Mouse (Mus musculus): Measurements from ENCODE around the gene Abca8b. TPM values are rescaled to one million over a fixed set of nuclear protein-coding genes. Genes with fewer than 3 reads are reported as not detected.

Gene Abca8b
- polyA plus RNA-seq (2014; fragmentation: Nextera tagmentation; extraction: Ambion mirVana), result 0.26 and 0.46 TPM in 2 replicates

DNA sequence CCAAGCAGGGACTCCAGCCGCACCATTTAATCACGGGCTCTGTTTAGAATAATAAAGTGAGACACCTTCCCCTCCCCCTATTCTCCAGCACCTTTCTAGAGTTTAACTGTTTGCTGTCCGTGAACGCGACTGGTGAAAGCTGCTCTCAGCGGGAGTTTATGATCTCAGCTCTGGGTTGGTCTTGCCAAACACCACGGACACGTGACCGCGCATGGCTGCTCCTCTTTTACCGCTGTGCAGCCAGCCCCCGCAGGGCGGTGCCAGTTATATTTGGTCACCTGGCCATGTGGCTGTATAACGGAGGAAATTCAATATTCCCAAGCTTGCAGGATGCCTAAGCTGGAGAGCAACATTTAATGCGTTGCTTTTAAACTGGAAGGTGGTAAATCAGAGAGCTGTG lies at the start of gene Abca8b:
TSS of gene Abca8b (minus strand) at position 222 of the 400 bp plus-strand sequence.
- Histone ChIP-seq H3K4me3 (ENCODE audit: low read length) (peak within 1 kb of the TSS; percentile 33), H3K9me3 (ENCODE audit: control insufficient read depth, low read length) (no peaks in the 10 kb centered on the region), H3K27me3 (ENCODE audit: control insufficient read depth, insufficient read depth, low read length) (no peaks in the 10 kb centered on the region), H3K4me2 (replicated peaks; ENCODE audit: low read depth, low read length) (peak within 1 kb of the TSS; percentile 68), H3K27ac (ENCODE audit: low read depth, low read length) (no peak within 1 kb of the TSS), H3K9ac (ENCODE audit: low read depth, low read length) (peak within 1 kb of the TSS; percentile 9; the same call in 1 of the 2 replicates), H3K36me3 (ENCODE audit: control insufficient read depth, insufficient read depth, low read length) (no peaks in the 10 kb centered on the region), H3K4me1 (ENCODE audit: control insufficient read depth, insufficient read depth, low read length) (no peaks in the 10 kb centered on the region)
- 0% methylated on average over 15 of the region's 15 CpGs for WGBS
- peak; percentile 98 for ATAC-seq (ENCODE audit: low FRiP score, low TSS enrichment)

GRCm38 (mm10) chr11:110037795-110038194 lies 42.1 kb upstream of the Abca8b start:
- Histone ChIP-seq H3K4me2 (replicated peaks; ENCODE audit: low read depth, low read length) (no peak overlapping the region), H3K9ac (ENCODE audit: low read depth, low read length) (no peak overlapping the region), H3K4me3 (ENCODE audit: low read length) (no peak overlapping the region), H3K27ac (ENCODE audit: low read depth, low read length) (no peak overlapping the region), H3K4me1 (ENCODE audit: control insufficient read depth, insufficient read depth, low read length) (no peaks in the 10 kb centered on the region), H3K9me3 (ENCODE audit: control insufficient read depth, low read length) (no peaks in the 10 kb centered on the region), H3K27me3 (ENCODE audit: control insufficient read depth, insufficient read depth, low read length) (no peaks in the 10 kb centered on the region), H3K36me3 (ENCODE audit: control insufficient read depth, insufficient read depth, low read length) (no peaks in the 10 kb centered on the region)
- ATAC-seq (ENCODE audit: low FRiP score, low TSS enrichment), result no peak
- 93% methylated on average over 2 of the region's 2 CpGs for WGBS

- H3K4me3 ChIP-seq (ENCODE audit: low read length), result no peak overlapping the region
- H3K4me2 ChIP-seq (replicated peaks; ENCODE audit: low read depth, low read length), result no peak overlapping the region
- H3K4me1 ChIP-seq (ENCODE audit: control insufficient read depth, insufficient read depth, low read length), result 0 out of 2 replicates have a peak, but pooled peaks cover 5% of the 10 kb centered on the region
- no peak overlapping the region for H3K9ac ChIP-seq (ENCODE audit: low read depth, low read length)
- H3K27ac ChIP-seq (ENCODE audit: low read depth, low read length), result no peak overlapping the region
- peak; percentile 97 for ATAC-seq (ENCODE audit: low FRiP score, low TSS enrichment)
- H3K9me3 ChIP-seq (ENCODE audit: control insufficient read depth, low read length), result no peaks in the 10 kb centered on the region
- 14% methylated on average over 7 of the region's 7 CpGs for WGBS
- no peaks in the 10 kb centered on the region for H3K36me3 ChIP-seq (ENCODE audit: control insufficient read depth, insufficient read depth, low read length)
- no peaks in the 10 kb centered on the region for H3K27me3 ChIP-seq (ENCODE audit: control insufficient read depth, insufficient read depth, low read length)
These were observed 33.5 kb upstream of the Abca8b start for GRCm38 (mm10) chr11:110028913-110029695.

- Histone ChIP-seq H3K4me2 (replicated peaks; ENCODE audit: low read depth, low read length) (no peak overlapping the region), H3K4me1 (ENCODE audit: control insufficient read depth, insufficient read depth, low read length) (no peaks in the 10 kb centered on the region), H3K27me3 (ENCODE audit: control insufficient read depth, insufficient read depth, low read length) (no peaks in the 10 kb centered on the region), H3K9ac (ENCODE audit: low read depth, low read length) (no peak overlapping the region), H3K9me3 (ENCODE audit: control insufficient read depth, low read length) (no peaks in the 10 kb centered on the region), H3K4me3 (ENCODE audit: low read length) (no peak overlapping the region), H3K27ac (ENCODE audit: low read depth, low read length) (no peak overlapping the region), H3K36me3 (ENCODE audit: control insufficient read depth, insufficient read depth, low read length) (no peaks in the 10 kb centered on the region)
- ATAC-seq (ENCODE audit: low FRiP score, low TSS enrichment), result no peak
- 76% methylated on average over 2 of the region's 2 CpGs for WGBS
These were observed 15.3 kb upstream of the Abca8b start for GRCm38 (mm10) chr11:110010836-110011546.

DNA sequence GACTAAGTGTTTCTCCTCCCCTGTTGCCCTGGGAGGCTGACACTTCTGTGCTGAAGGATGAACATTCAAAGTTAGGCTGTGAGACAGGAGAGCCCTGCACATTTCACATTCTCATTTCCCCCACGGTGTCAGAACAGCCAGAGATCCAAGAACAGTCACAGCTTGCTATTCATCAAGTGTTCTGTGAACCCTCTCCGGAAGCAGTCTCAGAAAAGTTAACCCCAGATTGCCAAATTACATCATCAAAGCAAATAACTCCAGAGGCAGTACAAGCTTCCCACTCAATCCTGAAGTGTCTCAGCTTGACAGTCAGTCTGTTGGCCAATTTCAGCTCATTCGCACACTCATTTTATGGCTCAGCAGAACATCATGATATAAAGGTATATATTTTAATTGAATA lies 632 bp downstream of the Abca8b start:
- Histone ChIP-seq H3K4me3 (ENCODE audit: low read length) (peak overlapping the region; percentile 33; the same call in 1 of the 2 replicates), H3K4me1 (ENCODE audit: control insufficient read depth, insufficient read depth, low read length) (no peaks in the 10 kb centered on the region), H3K9ac (ENCODE audit: low read depth, low read length) (no peak overlapping the region), H3K4me2 (replicated peaks; ENCODE audit: low read depth, low read length) (peak overlapping the region; percentile 68), H3K9me3 (ENCODE audit: control insufficient read depth, low read length) (no peaks in the 10 kb centered on the region), H3K27ac (ENCODE audit: low read depth, low read length) (no peak overlapping the region), H3K27me3 (ENCODE audit: control insufficient read depth, insufficient read depth, low read length) (no peaks in the 10 kb centered on the region), H3K36me3 (ENCODE audit: control insufficient read depth, insufficient read depth, low read length) (no peaks in the 10 kb centered on the region)
- peak; percentile 68 for ATAC-seq (ENCODE audit: low FRiP score, low TSS enrichment)
- WGBS, result under 1% methylated on average over 3 of the region's 3 CpGs

DNA sequence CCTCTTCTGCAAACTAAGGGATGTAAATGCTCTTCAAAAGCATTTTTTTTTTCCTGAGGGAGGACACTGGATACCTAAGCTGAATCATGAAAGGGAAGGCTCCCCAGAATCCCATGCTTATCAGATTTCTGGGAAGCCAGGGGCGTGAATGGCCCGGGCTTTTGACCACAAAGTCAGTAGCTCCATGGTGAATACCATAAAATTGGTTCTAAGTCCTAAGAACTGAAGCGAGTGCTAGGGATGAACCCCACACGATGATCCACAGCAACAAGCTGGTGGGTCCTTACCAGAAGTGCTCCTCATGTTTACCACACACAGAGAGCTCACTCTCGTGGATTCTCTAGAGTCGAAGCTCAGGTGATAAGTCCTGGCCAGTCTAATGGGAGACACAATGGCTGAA lies 1.6 kb downstream of the Abca8b start:
- no peak for ATAC-seq (ENCODE audit: low FRiP score, low TSS enrichment)
- WGBS, result 30% methylated on average over 6 of the region's 6 CpGs
- Histone ChIP-seq H3K4me3 (ENCODE audit: low read length) (no peak overlapping the region), H3K9me3 (ENCODE audit: control insufficient read depth, low read length) (no peaks in the 10 kb centered on the region), H3K4me2 (replicated peaks; ENCODE audit: low read depth, low read length) (no peak overlapping the region), H3K27ac (ENCODE audit: low read depth, low read length) (no peak overlapping the region), H3K36me3 (ENCODE audit: control insufficient read depth, insufficient read depth, low read length) (no peaks in the 10 kb centered on the region), H3K9ac (ENCODE audit: low read depth, low read length) (no peak overlapping the region), H3K4me1 (ENCODE audit: control insufficient read depth, insufficient read depth, low read length) (no peaks in the 10 kb centered on the region), H3K27me3 (ENCODE audit: control insufficient read depth, insufficient read depth, low read length) (no peaks in the 10 kb centered on the region)

DNA sequence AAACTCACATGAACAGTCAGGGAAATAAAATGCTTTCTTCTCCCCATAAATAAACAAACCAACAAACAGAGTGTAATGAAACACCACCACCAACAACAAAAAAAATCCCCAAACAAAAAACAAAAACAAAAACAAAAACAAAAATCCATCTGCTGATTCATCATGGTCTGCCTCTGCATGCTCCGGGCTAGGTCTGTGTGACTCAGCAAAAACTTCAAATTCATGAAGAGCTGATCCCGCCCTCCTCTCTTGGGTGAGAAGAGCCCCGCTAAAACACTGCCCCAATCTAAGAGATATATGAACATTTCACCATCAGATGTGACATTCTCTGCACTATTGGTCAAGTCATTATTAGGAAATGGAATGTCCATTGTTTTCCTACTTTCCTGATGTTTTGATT lies 4.4 kb downstream of the Abca8b start:
- Histone ChIP-seq H3K27ac (ENCODE audit: low read depth, low read length) (no peak overlapping the region), H3K4me3 (ENCODE audit: low read length) (no peak overlapping the region), H3K27me3 (ENCODE audit: control insufficient read depth, insufficient read depth, low read length) (no peaks in the 10 kb centered on the region), H3K36me3 (ENCODE audit: control insufficient read depth, insufficient read depth, low read length) (no peaks in the 10 kb centered on the region), H3K4me1 (ENCODE audit: control insufficient read depth, insufficient read depth, low read length) (no peaks in the 10 kb centered on the region), H3K9ac (ENCODE audit: low read depth, low read length) (no peak overlapping the region), H3K9me3 (ENCODE audit: control insufficient read depth, low read length) (no peaks in the 10 kb centered on the region), H3K4me2 (replicated peaks; ENCODE audit: low read depth, low read length) (no peak overlapping the region)
- no peak for ATAC-seq (ENCODE audit: low FRiP score, low TSS enrichment)
- WGBS, result 73% methylated on average over 3 of the region's 3 CpGs

- H3K4me3 ChIP-seq (ENCODE audit: low read length), result no peak overlapping the region
- ATAC-seq (ENCODE audit: low FRiP score, low TSS enrichment), result no peak
- no peaks in the 10 kb centered on the region for H3K36me3 ChIP-seq (ENCODE audit: control insufficient read depth, insufficient read depth, low read length)
- no peak overlapping the region for H3K27ac ChIP-seq (ENCODE audit: low read depth, low read length)
- WGBS, result 89% methylated on average over 2 of the region's 2 CpGs
- no peak overlapping the region for H3K4me2 ChIP-seq (replicated peaks; ENCODE audit: low read depth, low read length)
- H3K4me1 ChIP-seq (ENCODE audit: control insufficient read depth, insufficient read depth, low read length), result no peaks in the 10 kb centered on the region
- no peak overlapping the region for H3K9ac ChIP-seq (ENCODE audit: low read depth, low read length)
- no peaks in the 10 kb centered on the region for H3K27me3 ChIP-seq (ENCODE audit: control insufficient read depth, insufficient read depth, low read length)
- no peaks in the 10 kb centered on the region for H3K9me3 ChIP-seq (ENCODE audit: control insufficient read depth, low read length)
These were observed 5.4 kb downstream of the Abca8b start for GRCm38 (mm10) chr11:109990256-109990655.

GRCm38 (mm10) chr11:109988164-109988563 lies 7.5 kb downstream of the Abca8b start:
- H3K27me3 ChIP-seq (ENCODE audit: control insufficient read depth, insufficient read depth, low read length), result no peaks in the 10 kb centered on the region
- H3K36me3 ChIP-seq (ENCODE audit: control insufficient read depth, insufficient read depth, low read length), result no peaks in the 10 kb centered on the region
- H3K9ac ChIP-seq (ENCODE audit: low read depth, low read length), result no peak overlapping the region
- no peak overlapping the region for H3K27ac ChIP-seq (ENCODE audit: low read depth, low read length)
- H3K4me2 ChIP-seq (replicated peaks; ENCODE audit: low read depth, low read length), result no peak overlapping the region
- no peak for ATAC-seq (ENCODE audit: low FRiP score, low TSS enrichment)
- H3K9me3 ChIP-seq (ENCODE audit: control insufficient read depth, low read length), result no peaks in the 10 kb centered on the region
- 61% methylated on average over 1 of the region's 1 CpGs for WGBS
- H3K4me1 ChIP-seq (ENCODE audit: control insufficient read depth, insufficient read depth, low read length), result no peaks in the 10 kb centered on the region
- H3K4me3 ChIP-seq (ENCODE audit: low read length), result no peak overlapping the region
